Mouse (Mus musculus) heart, adult 11 months (tissue): ENCODE data around the gene Akr1b7.
"Not testable (repeated sequence)": the region's sequence is repeated elsewhere in the genome, so short reads cannot be mapped to it uniquely, and the experiment has no call there.

Experiments used
- DNase-seq: peaks from one replicate; pipeline ENCODE4 v3.0.0; 2022

Akr1b7 gene

GRCm38 (mm10) chr6:34412023-34412422 lies at the start of gene Akr1b7:
Akr1b7 (plus strand) TSS chr6:34412334.
- no peak for DNase-seq

- no peak for DNase-seq
Observed at GRCm38 (mm10) chr6:34364217-34365136, 47.7 kb upstream of the Akr1b7 start.

DNA sequence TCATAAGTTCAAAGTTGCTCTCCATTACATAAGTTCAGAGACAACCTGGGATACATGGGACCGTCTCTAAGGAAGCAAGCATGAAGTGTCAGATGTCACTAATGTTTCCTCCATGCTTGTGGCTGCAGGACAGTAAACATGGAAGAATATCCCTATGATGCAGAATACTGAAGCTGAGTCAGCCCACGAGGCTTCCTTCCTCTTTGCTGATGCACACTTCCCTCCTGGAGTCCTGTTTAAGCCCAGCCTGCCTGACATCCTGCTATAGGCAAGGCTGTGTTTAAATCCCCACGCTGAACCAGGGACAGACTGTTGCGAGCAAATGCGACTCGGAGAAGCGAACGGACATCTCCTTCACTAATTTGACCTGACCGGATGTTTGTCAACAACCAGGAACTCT lies 44.1 kb upstream of the Akr1b7 start:
- DNase-seq: peak; percentile 96

- no peak for DNase-seq
Observed at GRCm38 (mm10) chr6:34370081-34370480, 42.1 kb upstream of the Akr1b7 start.

- peak; percentile 96 for DNase-seq
Observed at GRCm38 (mm10) chr6:34371700-34372351, 40.3 kb upstream of the Akr1b7 start.

DNA sequence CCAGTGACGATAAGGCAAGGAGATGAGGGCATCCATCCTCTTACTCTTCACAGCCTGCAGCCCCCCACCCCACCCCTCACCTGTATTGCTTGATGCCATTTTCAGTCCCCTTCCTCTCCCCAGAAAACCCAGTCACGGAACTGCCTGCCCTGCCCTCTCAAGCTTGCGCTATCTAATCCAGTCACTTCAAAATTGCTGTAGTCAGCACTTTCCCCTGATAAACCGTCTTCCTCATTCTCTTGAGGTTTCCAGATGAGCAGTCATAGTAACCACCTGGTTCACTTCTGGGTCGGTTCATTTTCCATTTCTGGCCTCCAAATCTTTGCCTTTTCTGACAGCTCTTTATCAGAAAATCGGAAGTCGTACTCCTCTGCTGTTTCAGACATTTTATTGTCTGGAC lies 38.3 kb upstream of the Akr1b7 start:
- DNase-seq: no peak

GRCm38 (mm10) chr6:34375888-34376287 lies 36.2 kb upstream of the Akr1b7 start:
- DNase-seq: not testable (repeated sequence)

DNA sequence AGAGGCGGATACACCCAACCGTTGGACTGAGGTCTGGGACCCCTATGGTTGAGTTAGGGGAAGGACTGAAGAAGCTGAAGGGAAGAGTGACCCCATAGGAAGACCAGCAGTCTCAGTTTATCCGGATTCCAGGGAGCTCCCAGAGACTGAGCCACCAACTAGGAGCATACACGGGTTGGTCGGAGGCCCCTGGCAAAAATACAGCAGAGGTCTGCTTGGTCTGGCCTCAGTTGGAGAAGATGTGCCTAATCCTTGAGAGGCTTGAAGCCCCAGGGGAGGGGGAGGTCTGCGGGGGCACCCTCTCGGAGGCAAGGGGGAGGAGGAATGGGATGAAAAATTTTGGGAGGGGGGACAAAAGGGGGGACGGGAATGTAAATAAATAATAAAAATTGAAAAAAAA lies 28.7 kb upstream of the Akr1b7 start:
- DNase-seq: peak; percentile 92

- DNase-seq: peak; percentile 99
Observed at GRCm38 (mm10) chr6:34384110-34384661, 27.9 kb upstream of the Akr1b7 start, which contains the start of gene Akr1b10. Akr1b10 (plus strand) TSS chr6:34384218.

DNA sequence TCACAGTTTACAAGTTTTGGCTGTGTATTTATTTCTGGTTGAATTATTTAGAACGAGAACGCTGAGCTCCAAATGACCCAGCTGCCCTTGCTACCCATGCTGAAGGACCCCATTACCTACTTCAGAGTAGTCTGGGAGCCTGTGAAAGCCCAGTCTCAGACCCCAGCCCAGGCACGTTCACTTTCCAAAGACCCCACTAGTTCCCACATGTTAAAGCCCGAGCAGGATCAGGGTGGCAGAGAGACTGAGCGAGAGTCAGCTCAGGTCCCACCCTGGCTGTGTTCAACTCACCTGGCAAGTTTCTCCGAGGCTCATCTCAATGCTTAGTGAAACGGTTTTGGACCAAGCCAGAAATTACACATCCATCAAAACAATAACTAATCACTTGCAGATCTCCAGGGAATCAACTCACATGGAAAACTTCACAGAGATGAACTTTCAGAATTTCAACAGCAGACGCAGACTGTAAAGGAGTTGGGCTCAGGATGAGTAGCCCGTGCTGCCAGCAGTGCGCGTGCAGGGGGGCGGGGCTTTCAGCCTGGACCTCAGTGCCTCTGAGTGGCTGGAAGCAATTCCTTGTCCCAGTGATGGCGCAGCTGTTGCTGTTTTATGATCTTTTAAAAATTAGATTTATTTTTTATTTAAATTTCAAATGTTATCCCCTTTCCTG lies 27.3 kb upstream of the Akr1b7 start:
- DNase-seq: peak; percentile 95

DNA sequence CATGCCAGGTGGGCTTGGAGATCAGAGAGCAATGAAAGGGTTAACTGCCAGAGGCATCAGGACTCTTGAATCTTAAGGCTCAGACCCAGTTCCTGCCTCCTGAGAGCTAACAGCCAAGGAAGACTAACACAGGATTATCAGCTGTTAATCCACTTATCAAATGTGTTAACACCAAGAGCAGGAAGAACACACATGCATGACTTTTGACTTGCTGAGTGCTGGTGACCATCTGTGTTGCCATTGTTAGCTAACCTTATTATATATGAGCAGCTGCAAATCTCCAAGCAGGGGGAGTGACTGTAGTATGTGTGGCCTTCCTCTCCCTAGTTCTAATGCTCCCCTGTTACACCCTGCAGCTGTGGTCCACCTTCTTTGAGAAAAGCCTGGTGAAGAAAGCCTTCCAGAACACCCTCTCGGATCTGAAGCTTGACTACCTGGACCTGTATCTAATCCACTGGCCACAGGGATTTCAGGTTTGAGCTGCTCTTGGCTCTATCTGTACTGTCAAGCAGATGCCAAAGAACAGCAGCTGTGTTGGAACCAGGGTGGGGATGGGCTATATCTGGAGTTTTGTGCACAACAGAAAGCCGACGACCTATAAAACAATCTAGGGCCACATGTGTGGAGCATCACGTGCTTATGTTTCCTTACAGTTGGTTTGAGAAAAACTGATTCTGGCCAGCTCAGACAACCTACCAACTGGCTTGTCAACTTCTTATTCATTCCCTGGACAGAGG lies 23.5 kb upstream of the Akr1b7 start:
- DNase-seq: no peak

GRCm38 (mm10) chr6:34395897-34396296 lies 16.2 kb upstream of the Akr1b7 start:
- peak; percentile 50 for DNase-seq

DNA sequence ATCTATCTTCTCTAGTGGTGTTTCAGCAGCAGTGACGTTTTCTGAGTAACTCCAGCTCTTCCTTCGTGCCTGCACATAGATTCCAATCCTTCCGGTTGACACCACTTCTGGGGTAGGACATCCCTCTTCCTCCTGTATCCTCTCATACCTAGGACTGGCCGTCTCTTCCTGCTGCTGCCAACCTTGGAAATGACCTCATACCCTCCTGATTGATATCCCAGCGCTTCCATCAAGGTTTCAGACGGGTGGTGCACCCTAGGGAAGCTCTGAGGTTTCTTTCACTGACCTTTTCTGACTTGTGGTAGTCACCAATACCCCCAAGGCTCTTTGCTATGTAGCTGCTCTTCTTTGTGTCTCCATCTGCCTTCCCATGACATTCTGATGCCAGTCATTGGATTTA lies 13.7 kb upstream of the Akr1b7 start:
- peak; percentile 73 for DNase-seq

GRCm38 (mm10) chr6:34399606-34400220 lies 12.4 kb upstream of the Akr1b7 start:
- peak; percentile 57 for DNase-seq

- peak; percentile 35 for DNase-seq
Observed at GRCm38 (mm10) chr6:34400696-34401095, 11.4 kb upstream of the Akr1b7 start.

DNA sequence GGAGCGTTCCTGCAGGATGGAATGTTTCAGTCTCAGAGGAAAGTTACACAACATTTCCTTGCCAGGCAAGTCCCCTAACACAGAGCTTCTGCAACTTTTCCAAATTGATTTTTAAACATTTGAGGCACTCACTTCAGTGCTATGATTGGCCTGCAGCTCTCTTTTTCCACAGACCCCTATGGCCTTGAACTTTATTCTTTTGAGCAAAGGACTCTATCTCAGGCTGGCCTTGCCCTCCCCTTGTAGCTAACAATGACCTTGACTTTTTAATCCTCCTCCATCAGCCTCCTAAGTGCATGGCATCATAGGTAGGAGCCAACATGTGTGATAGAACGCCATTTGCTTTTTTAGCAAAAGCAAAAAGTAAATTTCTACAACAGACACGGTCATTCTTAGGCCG lies 5.4 kb upstream of the Akr1b7 start:
- peak; percentile 54 for DNase-seq

- no peak for DNase-seq
Observed at GRCm38 (mm10) chr6:34407403-34407802, 4.7 kb upstream of the Akr1b7 start.

GRCm38 (mm10) chr6:34412688-34413087 lies 554 bp downstream of the Akr1b7 start:
- DNase-seq: peak; percentile 31

DNA sequence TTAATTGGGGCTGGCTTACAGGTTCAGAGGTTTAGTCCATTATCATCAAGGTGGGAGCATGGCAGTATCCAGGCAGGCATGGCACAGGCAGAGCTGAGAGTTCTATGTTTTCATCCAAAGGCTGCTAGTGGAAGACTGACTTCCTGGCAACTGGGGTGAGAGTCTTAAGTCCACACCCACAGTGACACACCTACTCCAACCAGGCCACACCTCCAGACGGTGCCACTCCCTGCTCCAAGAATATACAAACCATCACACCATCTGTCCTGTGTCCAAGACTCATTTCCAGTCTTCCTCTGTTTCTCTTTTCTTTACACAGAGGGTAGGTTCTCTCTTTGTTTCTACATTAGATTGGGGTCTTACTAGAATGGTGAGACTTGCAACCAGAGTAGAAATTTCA lies 1.3 kb downstream of the Akr1b7 start:
- DNase-seq: peak; percentile 40

DNA sequence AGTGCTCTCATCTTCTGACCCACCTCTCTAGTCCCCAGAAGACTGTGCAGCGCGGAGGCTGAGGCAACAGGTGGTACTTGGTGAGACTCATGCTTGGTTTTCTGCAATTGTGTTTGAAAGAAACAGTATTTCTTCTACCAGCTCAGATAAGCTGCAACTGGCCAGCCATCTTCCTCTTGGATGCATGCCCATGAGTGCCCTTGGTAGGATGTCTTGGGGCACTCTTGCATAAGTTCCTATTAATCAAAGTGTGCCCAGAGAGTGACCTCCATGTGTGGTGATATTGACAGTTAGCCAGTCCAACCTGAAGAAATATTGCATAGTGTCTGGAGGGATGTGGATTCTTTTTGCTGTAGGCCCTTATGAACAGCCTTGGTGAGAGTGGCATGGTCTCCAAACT lies 4.4 kb downstream of the Akr1b7 start:
- no peak for DNase-seq

GRCm38 (mm10) chr6:34419071-34419470 lies 6.9 kb downstream of the Akr1b7 start:
- no peak for DNase-seq

DNA sequence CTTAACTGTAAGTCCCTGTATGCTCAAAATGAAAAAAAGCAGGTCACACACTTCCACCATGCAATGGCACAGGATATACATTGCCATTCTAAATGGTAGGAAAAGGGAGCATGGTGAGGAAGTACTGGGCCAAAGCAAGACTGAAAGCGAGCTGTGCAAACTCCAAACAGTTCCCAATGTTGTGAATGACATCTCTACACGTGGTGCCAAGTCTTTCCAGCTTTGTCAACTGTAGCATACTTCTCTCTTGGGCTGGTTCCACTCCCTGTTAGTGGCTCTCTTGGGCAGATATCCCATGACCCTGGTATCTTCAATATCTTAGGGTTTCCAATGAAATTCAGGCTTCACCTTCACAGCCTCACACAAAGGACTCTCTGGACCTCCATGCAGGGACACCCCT lies 26.9 kb downstream of the Akr1b7 start:
- no peak for DNase-seq
